Mouse (Mus musculus) E14TG2a.4 (cell line): ENCODE data around the gene Pfkm.

ENCODE experiments used
- CTCF ChIP-seq: conservative IDR thresholded peaks from 2 replicates; pipeline ENCODE4 v1.5.1; 2014; ENCODE audit warnings: low read length
- POU5F1 ChIP-seq: IDR thresholded peaks from 2 replicates; pipeline ENCODE4 v1.6.1; 2014; ENCODE audit warnings: low read length, borderline replicate concordance

DNA sequence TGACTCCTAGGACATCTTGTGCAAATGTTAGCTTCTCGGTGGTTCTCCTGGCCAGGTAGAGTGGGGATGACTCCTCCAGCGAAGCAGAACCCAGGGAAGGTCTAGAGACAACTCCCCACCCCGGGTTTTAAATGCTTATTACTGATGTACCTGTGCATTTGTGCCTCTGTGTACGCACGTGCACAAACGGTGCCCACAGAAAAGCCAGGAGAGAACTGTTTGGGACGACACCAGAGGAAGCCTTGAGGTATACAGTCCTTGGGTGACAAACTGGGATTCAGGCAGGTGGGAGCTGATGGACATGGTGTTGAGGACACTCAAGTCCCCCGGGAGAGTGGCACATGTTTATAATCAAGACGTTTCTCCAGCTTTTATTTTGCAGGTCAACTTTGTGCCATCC, 78.5 kb downstream of the Pfkm start:
- TF ChIP-seq POU5F1: no peak
- TF ChIP-seq CTCF: no peak
